Mouse (Mus musculus): ENCODE results near the gene Bcas3.

GRCm38 (mm10) chr11:85838424-85839257, 485.7 kb downstream of the Bcas3 start:
- TF ChIP-seq CTCF (IDR thresholded peaks at IDR 0.05) (no peak), EP300 (IDR thresholded peaks at IDR 0.05) (no peak)
